Mouse (Mus musculus) neural tube, embryonic 14.5 days (tissue): ENCODE measurements around the gene Rxfp2. TPM values are rescaled to one million over a fixed set of nuclear protein-coding genes. Genes with fewer than 3 reads are reported as not detected.

ENCODE experiments used
- ATAC-seq: fragments of 200-750 bp; cut with Nextera tagmentation; 2 replicates; pipeline ENCODE4 v1.8.0; 2017; ENCODE audit warnings: low read depth, mild to moderate bottlenecking, moderate TSS enrichment, moderate library complexity
- H3K27ac ChIP-seq: fragments of 300-500 bp; sonication (generic); 2 replicates; pipeline ENCODE4 v1.5.1; 2014; ENCODE audit warnings: low read depth, mild to moderate bottlenecking, control low read depth, low read length, moderate library complexity, mixed read lengths
- H3K27me3 ChIP-seq: fragments of 300-500 bp; sonication (generic); 2 replicates; pipeline ENCODE4 v1.6.1; 2014; ENCODE audit warnings: low read length; ENCODE audit not compliant: control insufficient read depth, insufficient read depth
- H3K36me3 ChIP-seq: fragments of 300-500 bp; sonication (generic); 2 replicates; pipeline ENCODE4 v1.6.1; 2014; ENCODE audit warnings: low read length, mixed read lengths; ENCODE audit not compliant: control insufficient read depth, insufficient read depth
- H3K4me1 ChIP-seq: fragments of 300-500 bp; sonication (generic); 2 replicates; pipeline ENCODE4 v1.6.1; 2014; ENCODE audit warnings: low read length; ENCODE audit not compliant: control insufficient read depth, insufficient read depth
- H3K4me2 ChIP-seq: fragments of 300-500 bp; sonication (generic); 2 replicates; pipeline ENCODE4 v1.6.1; 2014; ENCODE audit warnings: mild to moderate bottlenecking, low read depth, low read length, control low read depth
- H3K4me3 ChIP-seq: fragments of 300-500 bp; sonication (generic); 2 replicates; pipeline ENCODE4 v1.5.1; 2014; ENCODE audit warnings: low read depth, low read length, control low read depth, mixed read lengths
- H3K9ac ChIP-seq: fragments of 300-500 bp; sonication (generic); replicated peaks from 2 replicates; pipeline ENCODE4 v1.6.1; 2014; ENCODE audit warnings: low read depth, mild to moderate bottlenecking, control low read depth, low read length, mixed read lengths
- H3K9me3 ChIP-seq: fragments of 300-500 bp; sonication (generic); 2 replicates; pipeline ENCODE4 v1.6.1; 2016; ENCODE audit warnings: low read length; ENCODE audit not compliant: control insufficient read depth
- WGBS: fragments of 180-500 bp; shearing (Covaris S2); extraction: QIAGEN DNeasy Blood & Tissue Kit; methylation state at CpG from one replicate; pipeline ENCODE4 v1.1.7; 2014; 5-methylcytosine and 5-hydroxymethylcytosine counted together
- polyA plus RNA-seq: library from polyadenylated mRNA; unstranded; fragments of >200 nt; fragmentation: Nextera tagmentation; extraction: Ambion mirVana; gene quantifications from 2 replicates; pipeline ENCODE4 v1.2.1, GENCODE M21; 2014

Gene Rxfp2
- polyA plus RNA-seq, 1 experiment from 2014 or later = 1.4 TPM

GRCm38 (mm10) chr5:150053294-150053693, 34.8 kb downstream of the Rxfp2 start:
- ATAC-seq = no peak
- whole genome bisulfite sequencing = 90% methylated on average over 4 of the region's 4 CpGs
- Histone ChIP-seq H3K4me3 (no peak overlapping the region), H3K27ac (no peak overlapping the region), H3K27me3 (no peaks in the 10 kb centered on the region), H3K9me3 (no peaks in the 10 kb centered on the region), H3K9ac (no peak overlapping the region), H3K36me3 (no peaks in the 10 kb centered on the region), H3K4me1 (no peaks in the 10 kb centered on the region), H3K4me2 (no peak overlapping the region)

DNA sequence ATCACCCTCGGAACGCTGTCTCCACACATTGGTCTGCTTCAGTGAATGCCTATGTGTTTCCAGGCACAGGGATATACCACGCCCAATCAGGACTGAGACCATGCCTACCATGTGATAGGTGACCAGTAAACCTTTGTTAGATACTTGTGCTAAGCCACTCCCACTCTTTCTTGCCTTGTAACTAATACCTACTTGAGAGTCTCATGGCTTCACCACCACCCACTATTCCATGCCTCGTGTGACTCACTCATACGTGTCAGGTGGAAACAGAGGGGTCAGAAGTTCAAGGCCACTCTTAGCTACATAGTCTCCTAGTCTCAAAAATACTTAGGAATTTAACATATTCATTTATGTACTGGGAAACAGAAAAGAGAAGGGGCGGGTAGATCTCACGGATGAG, 35.5 kb downstream of the Rxfp2 start:
- no peak for ATAC-seq
- 93% methylated on average over 7 of the region's 7 CpGs for WGBS
- no peak overlapping the region for H3K4me3 ChIP-seq
- H3K36me3 ChIP-seq = no peaks in the 10 kb centered on the region
- no peaks in the 10 kb centered on the region for H3K27me3 ChIP-seq
- no peak overlapping the region for H3K9ac ChIP-seq
- no peaks in the 10 kb centered on the region for H3K4me1 ChIP-seq
- H3K27ac ChIP-seq = no peak overlapping the region
- H3K4me2 ChIP-seq = no peak overlapping the region
- H3K9me3 ChIP-seq = no peaks in the 10 kb centered on the region

GRCm38 (mm10) chr5:150055322-150055721, 36.8 kb downstream of the Rxfp2 start:
- H3K9ac ChIP-seq = no peak overlapping the region
- 85% methylated on average over 1 of the region's 1 CpGs for WGBS
- H3K27ac ChIP-seq = no peak overlapping the region
- no peaks in the 10 kb centered on the region for H3K9me3 ChIP-seq
- no peak for ATAC-seq
- H3K36me3 ChIP-seq = no peaks in the 10 kb centered on the region
- no peaks in the 10 kb centered on the region for H3K27me3 ChIP-seq
- H3K4me3 ChIP-seq = no peak overlapping the region
- no peak overlapping the region for H3K4me2 ChIP-seq
- no peaks in the 10 kb centered on the region for H3K4me1 ChIP-seq

GRCm38 (mm10) chr5:150056056-150056455, 37.6 kb downstream of the Rxfp2 start:
- no peaks in the 10 kb centered on the region for H3K27me3 ChIP-seq
- ATAC-seq = peak; percentile 66; the same call in 1 of the 2 replicates
- no peak overlapping the region for H3K4me2 ChIP-seq
- no peak overlapping the region for H3K27ac ChIP-seq
- H3K36me3 ChIP-seq = no peaks in the 10 kb centered on the region
- no peaks in the 10 kb centered on the region for H3K9me3 ChIP-seq
- H3K4me3 ChIP-seq = no peak overlapping the region
- no peak overlapping the region for H3K9ac ChIP-seq
- WGBS = 48% methylated on average over 5 of the region's 5 CpGs
- H3K4me1 ChIP-seq = no peaks in the 10 kb centered on the region

DNA sequence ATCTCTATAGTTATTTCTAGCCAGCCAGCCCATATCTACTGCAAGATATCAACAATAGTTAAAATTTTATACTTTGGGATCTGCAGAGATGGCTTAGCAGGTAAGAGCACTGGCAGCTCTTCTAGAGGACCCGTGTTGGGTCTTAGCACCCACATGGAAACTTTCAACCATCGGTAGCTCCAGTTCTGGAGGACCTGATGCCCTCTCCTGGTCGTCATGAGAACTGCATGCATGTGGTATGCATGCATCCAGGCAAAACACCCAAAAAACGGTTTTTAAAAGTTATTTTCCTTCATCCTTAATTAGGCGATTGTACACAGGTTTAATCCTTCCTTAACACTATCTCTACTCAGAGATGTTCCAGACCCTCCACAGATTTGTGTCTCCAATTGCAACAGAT, 40.4 kb downstream of the Rxfp2 start:
- H3K4me1 ChIP-seq = no peaks in the 10 kb centered on the region
- no peak overlapping the region for H3K27ac ChIP-seq
- no peak overlapping the region for H3K9ac ChIP-seq
- ATAC-seq = no peak
- no peak overlapping the region for H3K4me2 ChIP-seq
- no peak overlapping the region for H3K4me3 ChIP-seq
- H3K27me3 ChIP-seq = no peaks in the 10 kb centered on the region
- no peaks in the 10 kb centered on the region for H3K9me3 ChIP-seq
- 85% methylated on average over 5 of the region's 5 CpGs for WGBS
- no peaks in the 10 kb centered on the region for H3K36me3 ChIP-seq

DNA sequence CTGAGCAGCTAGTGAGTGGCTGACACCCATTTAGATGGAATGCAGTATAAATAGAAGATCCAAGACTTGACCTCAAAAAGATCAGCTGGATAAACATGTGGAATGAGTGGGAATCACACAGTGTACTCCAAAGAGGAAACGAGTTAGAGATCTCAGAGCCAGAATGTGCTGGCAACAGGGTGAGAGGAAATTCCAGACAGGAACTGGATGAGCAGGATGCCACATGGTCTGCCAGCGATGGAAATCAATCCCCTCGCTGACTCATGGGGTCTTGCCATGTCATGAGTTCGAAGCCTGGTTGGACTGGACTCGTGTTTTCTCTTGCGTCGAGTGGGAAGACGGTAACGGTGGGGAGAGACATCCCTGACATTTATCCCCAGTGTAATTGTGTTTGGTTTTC, 41.0 kb downstream of the Rxfp2 start:
- Histone ChIP-seq H3K36me3 (no peaks in the 10 kb centered on the region), H3K27me3 (no peaks in the 10 kb centered on the region), H3K4me2 (no peak overlapping the region), H3K27ac (no peak overlapping the region), H3K9me3 (no peaks in the 10 kb centered on the region), H3K4me3 (no peak overlapping the region), H3K9ac (no peak overlapping the region), H3K4me1 (no peaks in the 10 kb centered on the region)
- WGBS = 90% methylated on average over 9 of the region's 9 CpGs
- ATAC-seq = no peak

- 90% methylated on average over 9 of the region's 9 CpGs for WGBS
- Histone ChIP-seq H3K27me3 (no peaks in the 10 kb centered on the region), H3K9ac (no peak overlapping the region), H3K4me1 (no peaks in the 10 kb centered on the region), H3K4me3 (no peak overlapping the region), H3K9me3 (no peaks in the 10 kb centered on the region), H3K27ac (no peak overlapping the region), H3K4me2 (no peak overlapping the region), H3K36me3 (no peaks in the 10 kb centered on the region)
- ATAC-seq = no peak
Measured at GRCm38 (mm10) chr5:150061086-150061485, 42.6 kb downstream of the Rxfp2 start.

DNA sequence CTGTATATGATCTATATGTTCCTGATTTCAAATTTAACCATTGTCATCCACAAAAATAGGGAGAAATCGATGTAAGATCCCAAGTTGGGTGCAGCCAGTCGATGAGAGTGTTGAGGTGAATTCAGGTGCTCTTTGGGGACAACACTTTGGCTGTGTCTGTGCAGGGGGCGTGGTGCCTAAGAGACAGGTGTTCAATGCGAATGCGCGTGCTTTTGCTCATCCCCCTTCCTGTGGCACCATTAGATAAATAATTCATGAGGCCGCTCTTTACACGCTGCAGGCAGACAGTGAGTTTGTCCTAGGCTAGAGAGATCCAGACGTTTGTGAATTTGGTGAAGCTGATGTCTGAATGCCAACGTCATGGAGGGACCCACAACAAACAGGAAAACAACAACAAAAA, 45.8 kb downstream of the Rxfp2 start:
- ATAC-seq = no peak
- H3K9me3 ChIP-seq = no peaks in the 10 kb centered on the region
- no peak overlapping the region for H3K9ac ChIP-seq
- no peaks in the 10 kb centered on the region for H3K27me3 ChIP-seq
- H3K27ac ChIP-seq = no peak overlapping the region
- WGBS = 52% methylated on average over 10 of the region's 10 CpGs
- no peak overlapping the region for H3K4me2 ChIP-seq
- H3K36me3 ChIP-seq = no peaks in the 10 kb centered on the region
- no peaks in the 10 kb centered on the region for H3K4me1 ChIP-seq
- no peak overlapping the region for H3K4me3 ChIP-seq

GRCm38 (mm10) chr5:150070086-150070485, 51.6 kb downstream of the Rxfp2 start:
- no peaks in the 10 kb centered on the region for H3K27me3 ChIP-seq
- 19% methylated on average over 10 of the region's 10 CpGs for WGBS
- no peaks in the 10 kb centered on the region for H3K4me1 ChIP-seq
- H3K9ac ChIP-seq = no peak overlapping the region
- peak; percentile 49 for ATAC-seq
- H3K4me2 ChIP-seq = peak overlapping the region; percentile 12; the same call in 1 of the 2 replicates
- H3K36me3 ChIP-seq = no peaks in the 10 kb centered on the region
- H3K9me3 ChIP-seq = no peaks in the 10 kb centered on the region
- H3K4me3 ChIP-seq = no peak overlapping the region
- H3K27ac ChIP-seq = no peak overlapping the region

GRCm38 (mm10) chr5:150071738-150072137, 53.3 kb downstream of the Rxfp2 start:
- Histone ChIP-seq H3K27ac (no peak overlapping the region), H3K9me3 (no peaks in the 10 kb centered on the region), H3K4me2 (no peak overlapping the region), H3K4me3 (no peak overlapping the region), H3K27me3 (no peaks in the 10 kb centered on the region), H3K36me3 (no peaks in the 10 kb centered on the region), H3K4me1 (no peaks in the 10 kb centered on the region), H3K9ac (no peak overlapping the region)
- no peak for ATAC-seq
